Mouse (Mus musculus): ENCODE measurements around the gene Cfap74. TPM values are rescaled to one million over a fixed set of nuclear protein-coding genes. Genes with fewer than 3 reads are reported as not detected.

Cfap74 gene
- polyA plus RNA-seq, 1 experiment from 2014 or later, result 4.7 TPM

DNA sequence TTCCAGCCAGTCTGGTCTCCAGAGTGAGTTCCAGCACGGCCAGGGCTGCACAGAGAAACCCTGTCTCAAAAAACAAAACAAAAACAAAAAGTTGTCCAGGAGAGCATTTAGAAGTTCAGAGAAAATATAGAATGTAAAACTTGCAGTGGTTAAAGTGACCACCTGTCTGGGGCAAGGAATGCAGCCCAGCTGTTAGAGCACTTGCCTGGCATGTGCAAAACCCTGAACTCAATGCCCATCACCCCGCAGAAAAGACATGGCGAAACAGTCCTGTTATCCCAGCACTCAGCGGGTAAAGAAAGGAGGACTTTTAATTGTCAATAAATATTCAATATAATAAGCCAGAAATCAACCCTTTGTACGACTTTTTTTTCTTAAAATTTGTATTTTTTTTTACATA lies 49.6 kb downstream of the Cfap74 start:
- no peak for ATAC-seq (ENCODE audit: low FRiP score, low read depth)
- no peaks in the 10 kb centered on the region for H3K36me3 ChIP-seq
- WGBS, result 82% methylated on average over 5 of the region's 5 CpGs

DNA sequence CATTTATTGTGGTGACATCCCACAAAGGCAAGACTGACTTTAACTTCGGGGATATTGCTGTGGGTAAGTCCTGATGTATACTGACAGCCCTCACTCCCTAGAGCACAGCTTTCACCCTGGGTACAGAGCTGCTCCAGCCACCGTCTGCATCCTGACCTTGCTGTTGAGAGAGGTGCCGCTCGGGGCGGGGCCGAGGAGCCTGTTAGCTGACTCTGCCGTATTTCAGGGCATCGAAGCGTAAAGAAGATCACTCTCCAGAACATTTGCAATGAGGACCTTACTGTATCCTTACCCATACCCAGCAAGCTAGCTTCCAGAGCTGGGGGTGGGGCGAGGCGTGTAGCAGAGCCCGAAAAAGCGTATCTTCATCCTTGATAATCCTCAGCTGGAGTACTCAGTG lies 54.1 kb downstream of the Cfap74 start:
- no peaks in the 10 kb centered on the region for H3K9me3 ChIP-seq
- WGBS, result 81% methylated on average over 13 of the region's 13 CpGs
- no peaks in the 10 kb centered on the region for H3K4me1 ChIP-seq
- no peak overlapping the region for H3K4me2 ChIP-seq (replicated peaks)
- no peak overlapping the region for H3K4me3 ChIP-seq
- no peaks in the 10 kb centered on the region for H3K36me3 ChIP-seq
- H3K9ac ChIP-seq, result no peak overlapping the region
- ATAC-seq (ENCODE audit: low FRiP score, low read depth), result no peak
- no peak overlapping the region for H3K27ac ChIP-seq
- H3K27me3 ChIP-seq (replicated peaks), result no peaks in the 10 kb centered on the region; the same call in 1 of the 2 replicates

More for the DNA sequence above, 49.6 kb downstream of the Cfap74 start:
- Histone ChIP-seq H3K4me2 (replicated peaks) (no peak overlapping the region), H3K9ac (no peak overlapping the region), H3K9me3 (no peaks in the 10 kb centered on the region), H3K27me3 (replicated peaks) (no peaks in the 10 kb centered on the region; the same call in 1 of the 2 replicates), H3K4me1 (no peaks in the 10 kb centered on the region), H3K4me3 (no peak overlapping the region), H3K27ac (no peak overlapping the region)

DNA sequence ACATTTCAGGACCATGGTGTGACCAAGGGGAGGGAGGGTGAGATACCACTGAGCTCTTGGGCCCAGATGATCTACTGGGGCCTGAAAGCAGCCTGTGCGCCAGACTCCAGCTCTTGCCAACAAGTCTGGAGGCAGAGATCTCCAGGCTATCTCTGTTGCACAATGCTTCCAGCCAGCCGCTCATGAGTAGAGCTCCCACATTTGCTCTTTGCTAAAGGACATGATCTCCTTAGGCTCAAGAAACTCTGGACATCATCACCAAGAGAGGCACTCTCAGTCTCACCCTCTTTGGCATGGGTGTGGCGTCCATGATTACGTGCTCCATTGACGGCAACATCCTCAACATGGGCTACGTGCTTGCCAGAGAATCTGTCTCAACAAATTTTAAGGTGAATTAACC lies 54.6 kb downstream of the Cfap74 start:
- H3K4me1 ChIP-seq, result no peaks in the 10 kb centered on the region
- no peak overlapping the region for H3K27ac ChIP-seq
- H3K9me3 ChIP-seq, result no peaks in the 10 kb centered on the region
- no peak overlapping the region for H3K9ac ChIP-seq
- H3K4me3 ChIP-seq, result no peak overlapping the region
- WGBS, result 85% methylated on average over 6 of the region's 6 CpGs
- H3K36me3 ChIP-seq, result no peaks in the 10 kb centered on the region
- H3K4me2 ChIP-seq (replicated peaks), result no peak overlapping the region
- ATAC-seq (ENCODE audit: low FRiP score, low read depth), result no peak
- H3K27me3 ChIP-seq (replicated peaks), result no peaks in the 10 kb centered on the region; the same call in 1 of the 2 replicates

DNA sequence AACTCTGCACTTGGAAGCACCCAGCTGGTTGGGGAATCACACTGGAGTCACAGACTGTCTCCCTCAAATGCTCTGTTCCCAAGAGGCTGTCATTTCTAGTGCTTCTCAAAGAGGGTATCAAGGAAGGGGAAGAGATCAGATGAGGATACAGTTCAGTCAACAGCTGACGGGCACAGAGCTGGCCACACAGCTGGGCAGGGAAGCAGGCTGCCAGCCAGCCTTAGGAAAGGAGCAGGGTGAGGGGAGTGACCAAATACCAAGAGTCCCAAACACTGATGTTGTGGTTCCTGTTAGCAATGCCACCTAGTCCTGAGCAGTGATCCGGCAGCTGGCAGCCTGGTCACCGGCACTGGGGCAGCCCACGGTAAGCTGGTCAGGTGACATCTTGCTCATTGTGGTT lies 55.1 kb downstream of the Cfap74 start:
- 86% methylated on average over 4 of the region's 4 CpGs for WGBS
- peaks cover 2% of the 10 kb centered on the region for H3K4me1 ChIP-seq
- no peak overlapping the region for H3K27ac ChIP-seq
- no peaks in the 10 kb centered on the region; the same call in 1 of the 2 replicates for H3K27me3 ChIP-seq (replicated peaks)
- H3K36me3 ChIP-seq, result no peaks in the 10 kb centered on the region
- ATAC-seq (ENCODE audit: low FRiP score, low read depth), result no peak
- H3K9ac ChIP-seq, result no peak overlapping the region
- no peak overlapping the region for H3K4me3 ChIP-seq
- H3K4me2 ChIP-seq (replicated peaks), result no peak overlapping the region
- H3K9me3 ChIP-seq, result no peaks in the 10 kb centered on the region

DNA sequence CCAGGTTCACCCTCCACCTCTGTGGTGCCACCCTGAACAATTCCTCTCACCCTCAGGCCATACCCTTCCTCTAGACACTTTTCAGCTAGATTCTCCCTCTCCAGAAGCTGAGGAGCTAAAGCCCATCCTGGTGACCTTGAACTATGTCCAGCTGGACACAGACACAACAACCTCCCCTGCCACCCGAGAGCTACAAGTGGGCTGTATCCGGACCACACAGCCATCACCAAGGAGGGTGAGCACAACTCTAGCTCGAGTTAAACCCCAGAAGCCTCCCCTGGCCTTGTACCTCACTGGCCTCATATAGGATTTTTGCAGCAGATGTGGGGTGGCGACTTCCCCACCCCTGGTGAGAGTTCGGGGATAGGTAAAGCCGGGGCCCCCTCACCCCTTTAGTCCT lies 56.6 kb downstream of the Cfap74 start:
- ATAC-seq (ENCODE audit: low FRiP score, low read depth), result no peak
- Histone ChIP-seq H3K4me3 (no peak overlapping the region), H3K4me2 (replicated peaks) (no peak overlapping the region), H3K9ac (no peak overlapping the region), H3K36me3 (no peaks in the 10 kb centered on the region), H3K9me3 (no peaks in the 10 kb centered on the region), H3K27me3 (replicated peaks) (no peaks in the 10 kb centered on the region), H3K4me1 (peaks cover 5% of the 10 kb centered on the region), H3K27ac (no peak overlapping the region)
- WGBS, result 81% methylated on average over 6 of the region's 6 CpGs

DNA sequence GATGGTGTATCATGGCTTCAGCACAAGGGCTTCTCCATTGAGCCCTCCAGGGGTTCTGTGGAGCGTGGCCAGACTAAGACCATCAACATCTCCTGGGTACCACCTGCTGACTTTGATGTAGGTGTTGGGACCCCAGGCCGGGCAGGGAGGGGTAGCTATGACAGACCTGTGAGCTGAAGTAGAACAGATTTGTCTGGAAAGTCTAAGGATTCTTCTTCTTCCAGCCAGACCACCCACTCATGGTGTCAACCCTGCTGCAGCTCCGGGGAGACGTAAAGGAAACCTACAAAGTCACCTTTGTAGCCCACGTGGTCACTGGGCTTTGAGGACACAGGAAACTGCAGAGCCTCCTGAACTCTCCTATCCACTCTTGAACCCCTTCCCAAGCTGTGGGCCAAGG lies 57.1 kb downstream of the Cfap74 start:
- no peaks in the 10 kb centered on the region for H3K27me3 ChIP-seq (replicated peaks)
- no peak overlapping the region for H3K9ac ChIP-seq
- 88% methylated on average over 5 of the region's 5 CpGs for WGBS

DNA sequence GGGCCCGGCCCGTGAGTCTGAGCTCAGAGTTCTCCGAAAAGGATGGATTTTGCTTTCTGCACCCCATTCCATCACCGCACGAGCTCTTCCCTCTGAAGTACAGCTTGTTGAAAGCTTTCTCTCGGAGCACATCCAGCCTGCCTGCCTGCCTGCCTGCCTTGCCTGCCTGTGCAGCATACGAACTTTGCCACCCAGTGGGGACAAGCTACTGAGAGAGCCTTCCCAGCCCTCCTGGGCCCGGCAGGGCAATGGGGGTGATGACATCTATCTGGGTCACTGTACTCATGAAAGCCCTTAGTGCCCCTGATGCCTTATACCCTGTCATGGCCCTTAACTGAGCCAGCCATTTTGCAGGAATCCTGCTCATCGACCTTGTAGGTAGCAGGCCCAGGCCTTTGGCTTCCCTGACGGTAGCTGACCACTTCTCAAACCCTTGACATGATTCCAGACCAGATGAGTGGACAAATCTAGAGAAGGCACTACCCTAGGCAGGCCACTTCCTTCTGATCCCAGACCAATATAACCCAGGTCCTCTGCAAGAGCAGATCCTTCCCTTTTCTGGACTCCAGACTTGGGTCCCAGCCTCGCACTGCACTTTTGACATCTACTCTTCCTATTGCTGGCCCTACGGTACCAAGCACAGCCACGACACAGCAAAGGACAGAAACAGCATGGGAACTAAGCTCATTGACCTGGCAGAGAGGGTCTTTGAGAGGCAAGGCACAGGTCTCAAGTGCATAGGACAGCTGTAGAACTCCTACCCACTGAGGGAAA lies 58.4 kb downstream of the Cfap74 start:
- H3K4me2 ChIP-seq (replicated peaks), result no peak overlapping the region
- peaks cover 5% of the 10 kb centered on the region for H3K4me1 ChIP-seq
- 84% methylated on average over 13 of the region's 13 CpGs for WGBS
- H3K9me3 ChIP-seq, result no peaks in the 10 kb centered on the region
- no peak overlapping the region for H3K9ac ChIP-seq
- no peak overlapping the region for H3K4me3 ChIP-seq
- H3K27me3 ChIP-seq (replicated peaks), result no peaks in the 10 kb centered on the region
- ATAC-seq (ENCODE audit: low FRiP score, low read depth), result no peak
- H3K36me3 ChIP-seq, result no peaks in the 10 kb centered on the region
- H3K27ac ChIP-seq, result no peak overlapping the region

More for the DNA sequence above, 57.1 kb downstream of the Cfap74 start:
- Histone ChIP-seq H3K27ac (no peak overlapping the region), H3K9me3 (no peaks in the 10 kb centered on the region), H3K4me2 (replicated peaks) (no peak overlapping the region), H3K36me3 (no peaks in the 10 kb centered on the region), H3K4me1 (peaks cover 5% of the 10 kb centered on the region), H3K4me3 (no peak overlapping the region)
- ATAC-seq (ENCODE audit: low FRiP score, low read depth), result no peak

DNA sequence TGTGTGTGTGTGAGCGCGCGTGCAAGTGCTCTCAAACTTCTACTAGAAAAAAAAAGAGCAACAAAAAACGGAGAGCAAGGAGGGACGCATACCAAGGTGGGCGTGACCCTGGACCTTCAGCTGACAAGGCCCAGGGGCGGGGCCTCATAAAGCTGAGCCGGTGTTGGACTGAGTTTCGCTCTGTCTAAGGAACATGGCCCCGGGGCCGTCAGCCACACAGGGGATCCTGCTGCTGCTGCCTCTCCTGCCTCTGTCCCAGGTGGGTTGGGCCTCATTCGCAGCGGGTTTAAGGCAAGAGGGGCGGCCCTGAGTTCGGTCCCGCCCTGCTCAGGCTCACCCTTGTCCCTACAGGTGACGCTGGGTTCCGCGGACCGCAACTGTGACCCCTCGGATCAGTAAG lies 60.0 kb downstream of the Cfap74 start, which contains the start of gene Tmem52:
Tmem52 (plus strand) TSS at position 163 of the 400 bp plus-strand sequence.
- 10% methylated on average over 21 of the region's 21 CpGs for WGBS
- Histone ChIP-seq H3K36me3 (no peaks in the 10 kb centered on the region), H3K27ac (no peak within 1 kb of the TSS), H3K27me3 (replicated peaks) (no peaks in the 10 kb centered on the region), H3K4me1 (peaks cover 5% of the 10 kb centered on the region), H3K4me3 (peak within 1 kb of the TSS; percentile 2; the same call in 1 of the 2 replicates), H3K9me3 (no peaks in the 10 kb centered on the region), H3K9ac (no peak within 1 kb of the TSS), H3K4me2 (replicated peaks) (peak within 1 kb of the TSS; percentile 39)
- no peak for ATAC-seq (ENCODE audit: low FRiP score, low read depth)

DNA sequence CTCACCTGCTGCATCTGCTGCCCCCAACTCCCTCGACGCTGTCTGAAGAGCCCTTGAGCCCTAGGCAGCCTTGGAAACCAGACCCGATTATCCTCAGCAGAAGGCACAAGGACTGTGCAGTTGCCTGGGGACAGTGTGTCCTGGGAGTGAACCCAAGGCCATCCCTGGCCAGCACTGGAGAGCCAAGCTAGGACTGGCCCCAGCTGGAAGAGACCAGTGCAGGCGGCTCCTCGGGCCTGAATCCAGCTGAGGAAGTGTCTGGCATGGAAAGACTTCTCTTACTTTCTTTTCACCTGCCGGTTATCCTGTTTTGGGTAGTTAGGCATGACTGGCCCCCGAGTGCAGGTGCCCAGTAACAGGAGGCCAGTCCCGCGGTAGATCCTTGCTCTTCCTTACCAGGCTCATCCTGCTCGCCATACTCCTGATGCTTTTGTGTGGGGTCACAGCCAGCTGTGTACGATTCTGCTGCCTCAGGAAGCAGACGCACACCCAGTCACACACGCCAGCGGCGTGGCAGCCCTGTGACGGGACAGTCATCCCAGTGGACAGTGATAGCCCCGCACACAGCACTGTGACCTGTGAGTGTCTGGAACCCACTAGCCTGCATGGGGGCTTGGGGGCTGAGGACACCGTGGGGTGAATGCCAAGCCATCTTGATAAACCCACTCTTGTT lies 60.7 kb downstream of the Cfap74 start:
- no peaks in the 10 kb centered on the region for H3K27me3 ChIP-seq (replicated peaks)
- H3K4me1 ChIP-seq, result peaks cover 5% of the 10 kb centered on the region
- 84% methylated on average over 18 of the region's 18 CpGs for WGBS
- no peak for ATAC-seq (ENCODE audit: low FRiP score, low read depth)
- no peak overlapping the region for H3K4me3 ChIP-seq
- no peak overlapping the region for H3K9ac ChIP-seq
- H3K4me2 ChIP-seq (replicated peaks), result peak overlapping the region; percentile 39; the same call in 1 of the 2 replicates
- no peaks in the 10 kb centered on the region for H3K9me3 ChIP-seq
- no peaks in the 10 kb centered on the region for H3K36me3 ChIP-seq
- H3K27ac ChIP-seq, result no peak overlapping the region

DNA sequence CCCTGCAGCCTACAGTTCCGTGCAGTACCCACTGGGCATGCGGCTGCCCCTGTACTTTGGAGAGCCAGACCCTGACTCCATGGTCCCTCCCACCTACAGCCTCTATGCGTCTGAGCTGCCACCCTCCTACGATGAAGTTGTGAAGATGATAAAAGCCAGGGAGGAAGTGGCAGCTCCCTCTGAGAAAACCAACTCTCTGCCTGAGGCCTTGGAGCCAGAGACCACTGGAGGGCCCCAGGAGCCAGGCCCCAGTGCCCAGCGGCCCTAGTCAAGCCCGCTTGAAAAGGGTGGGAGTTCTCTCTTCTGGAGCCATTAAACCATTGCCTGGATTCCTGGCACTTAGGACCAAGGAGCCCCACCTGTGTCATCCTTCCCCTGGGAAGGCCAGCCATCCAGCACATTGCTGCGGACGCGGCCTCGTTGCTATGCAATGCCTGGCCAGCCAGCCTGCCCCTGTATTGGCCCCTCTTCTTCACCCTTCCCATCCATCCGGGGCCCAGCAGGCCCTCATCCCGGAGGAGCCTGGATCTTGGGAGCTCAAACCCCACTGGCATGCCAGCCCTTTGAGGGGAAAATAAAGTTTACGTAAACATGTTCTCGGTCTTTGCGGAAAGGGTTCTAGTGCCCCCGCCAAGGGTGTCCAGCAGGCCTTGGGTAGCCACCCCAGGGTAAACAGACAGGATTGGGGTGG lies 61.4 kb downstream of the Cfap74 start:
- no peaks in the 10 kb centered on the region for H3K27me3 ChIP-seq (replicated peaks)
- no peak overlapping the region for H3K9ac ChIP-seq
- ATAC-seq (ENCODE audit: low FRiP score, low read depth), result no peak
- H3K4me3 ChIP-seq, result no peak overlapping the region
- 83% methylated on average over 16 of the region's 16 CpGs for WGBS
- H3K4me2 ChIP-seq (replicated peaks), result no peak overlapping the region
- no peak overlapping the region for H3K27ac ChIP-seq
- no peaks in the 10 kb centered on the region for H3K9me3 ChIP-seq
- no peaks in the 10 kb centered on the region for H3K36me3 ChIP-seq
- peaks cover 5% of the 10 kb centered on the region for H3K4me1 ChIP-seq

DNA sequence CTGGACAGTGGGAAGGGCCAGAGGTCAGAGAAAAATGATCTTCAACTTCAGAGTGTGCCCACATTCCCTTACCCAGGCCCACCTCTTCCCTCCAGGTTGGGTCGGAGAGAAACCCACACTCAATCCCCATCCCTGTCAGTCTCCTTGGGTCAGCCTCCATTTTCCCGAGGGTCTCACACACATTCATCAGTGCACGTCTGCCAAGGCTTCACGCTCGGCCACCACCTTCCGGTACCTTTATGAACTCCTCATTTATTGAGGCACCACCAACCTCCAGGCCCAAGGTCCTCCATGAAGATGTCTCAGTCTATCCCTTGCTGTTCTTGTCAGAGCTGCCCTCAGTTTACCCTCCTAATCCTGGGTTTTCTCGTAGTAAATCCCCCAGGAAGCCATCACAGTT lies 62.0 kb downstream of the Cfap74 start:
- Histone ChIP-seq H3K9me3 (no peaks in the 10 kb centered on the region), H3K9ac (no peak overlapping the region), H3K4me2 (replicated peaks) (no peak overlapping the region), H3K4me1 (peaks cover 5% of the 10 kb centered on the region), H3K36me3 (no peaks in the 10 kb centered on the region), H3K27ac (no peak overlapping the region), H3K27me3 (replicated peaks) (no peaks in the 10 kb centered on the region), H3K4me3 (no peak overlapping the region)
- WGBS, result 83% methylated on average over 7 of the region's 7 CpGs
- ATAC-seq (ENCODE audit: low FRiP score, low read depth), result no peak

DNA sequence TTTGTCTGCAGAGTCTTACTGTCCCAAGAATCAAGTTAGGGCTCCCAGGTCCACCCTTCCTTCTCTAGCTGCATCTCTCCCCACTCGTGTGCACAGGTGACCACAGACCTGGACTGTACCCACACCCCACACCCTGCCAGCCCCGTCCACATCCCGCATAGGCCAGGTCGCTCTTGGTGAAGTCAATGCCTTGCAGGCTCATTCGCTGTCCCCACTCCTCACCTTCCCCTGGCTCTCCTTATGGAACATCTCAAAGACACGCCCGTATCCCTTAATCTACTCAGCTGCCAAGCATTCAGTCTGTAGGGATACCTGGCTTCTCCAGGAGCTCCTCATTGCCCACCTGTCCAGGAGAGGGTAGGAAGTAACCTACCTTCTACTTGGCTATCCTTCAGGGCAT lies 62.4 kb downstream of the Cfap74 start:
- 89% methylated on average over 7 of the region's 7 CpGs for WGBS
- Histone ChIP-seq H3K9ac (no peak overlapping the region), H3K27ac (no peak overlapping the region)

More for the DNA sequence above, 62.4 kb downstream of the Cfap74 start:
- H3K4me1 ChIP-seq, result peaks cover 5% of the 10 kb centered on the region
- ATAC-seq (ENCODE audit: low FRiP score, low read depth), result no peak
- no peaks in the 10 kb centered on the region for H3K9me3 ChIP-seq
- no peak overlapping the region for H3K4me2 ChIP-seq (replicated peaks)
- H3K27me3 ChIP-seq (replicated peaks), result no peaks in the 10 kb centered on the region
- H3K36me3 ChIP-seq, result no peaks in the 10 kb centered on the region
- no peak overlapping the region for H3K4me3 ChIP-seq

All from neural tube, embryonic 12.5 days (tissue).